Mouse (Mus musculus) cortical plate, adult 2 months (tissue): Measurements from ENCODE around the gene Smox.

ENCODE experiments used
- CTCF ChIP-seq: fragments of 200-500 bp; IDR thresholded peaks from 2 replicates; pipeline ENCODE4 v1.5.1; 2011; ENCODE audit warnings: mild to moderate bottlenecking, control low read depth, low read length; ENCODE audit not compliant: insufficient read depth; ENCODE audit errors: extremely low read depth
- POLR2A ChIP-seq: fragments of 200-500 bp; IDR thresholded peaks from 2 replicates; pipeline ENCODE4 v1.6.1; 2011; ENCODE audit warnings: mild to moderate bottlenecking, low read length, control low read depth; ENCODE audit not compliant: insufficient read depth; ENCODE audit errors: extremely low read depth

GRCm38 (mm10) chr2:131545386-131546307, 54.4 kb downstream of the Smox start:
- TF ChIP-seq POLR2A = no peak
- TF ChIP-seq CTCF = peak; percentile 39; the same call in 1 of the 2 replicates
